Mouse (Mus musculus) layer of hippocampus, adult 9-11 months (tissue): ENCODE measurements at regions not wholly inside any gene's neighbourhood (a gene's known extent, or its start where the extent isn't known, plus 50 kb on each side); places are given as distances from the start of the nearest gene placed in this dataset.

Source experiments
- DNase-seq: peaks from one replicate; pipeline ENCODE4 v3.0.0; 2022

DNA sequence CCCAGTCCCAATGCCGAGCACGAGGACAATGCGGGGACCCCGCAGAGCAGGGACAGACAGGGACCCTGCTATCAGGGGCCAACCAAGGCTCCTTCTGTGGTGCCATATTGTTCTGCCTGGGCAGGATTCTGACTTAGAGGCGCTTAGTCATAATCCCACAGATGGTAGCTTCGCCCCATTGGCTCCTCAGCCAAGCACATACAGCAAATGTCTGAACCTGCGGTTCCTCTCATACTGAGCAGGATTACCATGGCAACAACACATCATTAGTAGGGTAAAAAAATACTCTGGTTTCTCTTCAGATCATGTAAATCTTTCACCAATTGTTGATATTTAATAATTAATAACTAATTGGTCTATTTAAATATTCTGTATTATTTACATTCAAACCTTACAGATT is 2140.3 kb upstream of the Cdh20 start:
- peak; percentile 90 for DNase-seq

DNA sequence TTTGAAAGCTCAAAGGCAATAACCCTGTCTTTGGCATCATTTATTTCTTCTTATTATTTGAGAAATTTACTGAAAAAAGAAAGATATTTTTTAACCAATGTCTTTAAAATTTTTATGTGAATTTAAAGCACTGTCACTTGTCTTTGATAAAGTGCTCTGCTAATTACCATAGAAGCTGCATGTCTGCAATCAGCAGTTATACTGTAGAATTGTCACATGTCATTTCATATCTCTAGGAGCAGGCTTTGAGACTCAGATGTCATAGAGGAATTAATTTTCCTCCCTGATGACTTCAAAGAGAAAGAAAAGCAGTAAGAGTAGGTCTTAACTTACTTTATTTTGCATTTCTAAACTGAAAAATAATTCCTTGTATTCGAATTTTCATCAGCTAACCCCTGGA is 2123.9 kb upstream of the Cdh20 start:
- no peak for DNase-seq

DNA sequence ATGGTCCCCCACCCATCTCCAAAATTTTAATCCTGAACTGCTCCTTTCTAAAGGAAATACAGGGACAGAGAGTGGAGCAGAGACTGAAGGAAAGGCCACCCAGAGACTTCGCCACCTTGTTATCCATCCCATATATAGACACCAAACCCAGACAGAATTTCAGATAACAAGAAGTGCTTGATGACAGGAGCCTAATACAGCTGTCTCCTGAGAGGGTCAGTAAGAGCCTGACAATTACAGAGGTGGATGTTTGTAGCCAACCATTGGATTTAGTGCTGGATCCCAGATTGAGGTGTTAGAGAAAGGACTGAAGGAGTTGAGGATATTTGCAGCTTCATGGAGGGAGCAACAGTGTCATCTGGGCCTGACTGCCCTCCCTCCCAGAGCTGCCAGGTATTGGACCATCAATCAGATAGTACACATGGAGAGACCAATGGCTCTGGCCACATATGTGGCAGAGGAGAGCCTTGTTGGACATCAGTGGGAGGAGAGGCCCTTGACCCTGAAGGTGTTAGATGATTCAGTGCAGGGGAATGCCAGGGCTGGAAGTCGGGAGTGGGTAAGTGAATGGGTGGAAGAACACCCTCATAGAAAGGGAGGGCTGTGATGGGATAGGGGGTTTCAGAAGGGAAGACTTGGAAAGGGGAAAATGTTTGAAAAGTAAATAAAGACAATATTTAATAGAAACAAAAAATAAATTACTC is 2080.8 kb upstream of the Cdh20 start:
- DNase-seq = no peak

DNA sequence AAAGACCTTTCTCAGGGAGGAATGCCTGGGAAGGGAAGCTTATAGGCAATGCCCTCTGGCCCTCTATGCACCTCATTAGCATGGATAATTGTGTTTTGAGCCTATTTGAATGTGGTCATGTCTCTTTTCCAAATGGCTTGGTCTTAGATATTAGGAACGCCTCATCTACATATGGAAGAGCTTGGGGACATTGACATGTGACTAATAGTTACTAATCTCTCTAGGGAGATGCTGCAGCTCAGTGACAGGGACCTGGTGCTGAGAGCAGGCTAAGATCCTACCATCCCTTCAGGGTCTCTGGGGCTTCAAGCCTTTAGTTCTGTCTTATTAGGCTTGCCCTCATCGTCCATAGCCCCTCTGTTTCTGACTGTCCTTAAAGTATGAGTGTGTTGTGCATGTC is 2051.9 kb upstream of the Cdh20 start:
- no peak for DNase-seq

DNA sequence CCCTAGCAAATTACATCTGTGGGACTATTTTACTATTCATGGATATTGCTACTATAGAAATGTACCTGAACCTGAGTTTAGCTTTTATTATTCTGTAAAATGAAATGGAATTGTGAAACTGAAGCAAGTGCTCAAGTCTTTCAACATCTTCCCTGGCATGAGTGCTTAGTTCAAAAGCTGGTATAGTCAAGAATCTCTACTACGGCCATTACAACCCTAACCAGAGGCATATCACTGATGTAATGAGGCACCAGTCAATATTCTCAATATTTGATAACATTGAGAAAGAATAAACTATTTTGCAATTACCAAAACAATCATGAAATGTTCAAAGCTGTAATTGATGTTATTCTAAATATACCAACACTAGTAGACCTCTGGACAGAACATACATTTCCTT is 2034.3 kb upstream of the Cdh20 start:
- no peak for DNase-seq

DNA sequence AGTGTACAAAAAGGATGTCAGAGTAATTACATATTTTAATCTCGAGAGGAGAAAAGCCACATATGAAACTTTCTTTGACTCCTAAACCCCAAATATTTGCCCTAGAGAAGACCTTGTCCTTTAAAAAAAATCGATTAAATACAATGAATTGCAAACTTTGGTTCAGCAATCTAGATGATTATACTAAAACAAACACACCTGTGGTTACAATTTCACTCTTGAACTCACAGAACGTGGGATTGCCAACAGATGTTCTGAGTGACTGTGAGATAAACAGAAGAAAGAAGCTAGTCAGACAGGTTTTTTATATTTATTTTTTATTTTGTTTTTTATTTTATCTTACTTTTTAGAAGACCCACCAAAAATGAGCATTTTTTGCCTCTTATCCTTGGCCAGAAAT is 2032.9 kb upstream of the Cdh20 start:
- DNase-seq = no peak

DNA sequence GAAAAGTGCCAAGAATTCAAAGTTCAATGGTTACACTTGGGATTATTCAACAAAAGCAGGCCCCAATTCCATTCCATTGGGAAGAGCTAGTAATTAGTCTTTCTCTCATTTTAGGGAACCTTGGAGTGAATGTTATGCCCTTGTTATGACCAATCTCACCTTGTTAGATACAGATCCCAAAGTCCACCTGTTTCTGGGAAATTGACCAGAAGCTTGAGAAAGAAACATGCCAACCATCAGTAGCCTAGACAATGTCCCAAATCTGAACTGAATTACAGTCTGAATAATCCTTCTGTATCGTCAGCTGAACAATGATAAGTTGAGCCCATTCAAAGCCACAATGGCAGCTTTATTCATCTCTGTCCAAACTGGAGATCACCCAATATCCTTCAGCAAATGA is 2010.4 kb upstream of the Cdh20 start:
- DNase-seq = no peak
